Mouse (Mus musculus) liver, embryonic 12.5 days (tissue): ENCODE measurements around the gene Wdfy3. TPM values are rescaled to one million over a fixed set of nuclear protein-coding genes. Genes with fewer than 3 reads are reported as not detected.
"Not testable (repeated sequence)": the region's sequence is repeated elsewhere in the genome, so short reads cannot be mapped to it uniquely, and the experiment has no call there.

Source experiments
- ATAC-seq: fragments of 200-750 bp; cut with Nextera tagmentation; 2 replicates; pipeline ENCODE4 v1.8.0; 2017; ENCODE audit warnings: moderate number of reproducible peaks, mild to moderate bottlenecking, moderate library complexity
- H3K27ac ChIP-seq: fragments of 300-500 bp; sonication (generic); 2 replicates; pipeline ENCODE4 v1.5.1; 2016; ENCODE audit warnings: mild to moderate bottlenecking
- H3K27me3 ChIP-seq: fragments of 300-500 bp; sonication (generic); replicated peaks from 2 replicates; pipeline ENCODE4 v1.6.1; 2016; ENCODE audit warnings: mild to moderate bottlenecking, moderate library complexity
- H3K36me3 ChIP-seq: fragments of 300-500 bp; sonication (generic); 2 replicates; pipeline ENCODE4 v1.6.1; 2016; ENCODE audit warnings: mild to moderate bottlenecking, moderate library complexity
- H3K4me1 ChIP-seq: fragments of 300-500 bp; sonication (generic); 2 replicates; pipeline ENCODE4 v1.6.1; 2016
- H3K4me2 ChIP-seq: fragments of 300-500 bp; sonication (generic); 2 replicates; pipeline ENCODE4 v1.6.1; 2016; ENCODE audit warnings: mild to moderate bottlenecking, moderate library complexity
- H3K4me3 ChIP-seq: fragments of 300-500 bp; sonication (generic); 2 replicates; pipeline ENCODE4 v1.5.1; 2016; ENCODE audit warnings: mild to moderate bottlenecking, moderate library complexity
- H3K9ac ChIP-seq: fragments of 300-500 bp; sonication (generic); 2 replicates; pipeline ENCODE4 v1.6.1; 2016; ENCODE audit warnings: mild to moderate bottlenecking, moderate library complexity
- H3K9me3 ChIP-seq: fragments of 300-500 bp; sonication (generic); replicated peaks from 2 replicates; pipeline ENCODE4 v1.6.1; 2016; ENCODE audit warnings: mild to moderate bottlenecking, moderate library complexity
- WGBS: fragments of 180-500 bp; shearing (Covaris S2); methylation state at CpG from one replicate; pipeline ENCODE4 v1.1.7; 2016; ENCODE audit not compliant: insufficient replicate concordance; 5-methylcytosine and 5-hydroxymethylcytosine counted together
- polyA plus RNA-seq: library from polyadenylated mRNA; unstranded; fragments of >200 nt; fragmentation: Nextera tagmentation; extraction: Ambion mirVana; gene quantifications from 2 replicates; pipeline ENCODE4 v1.2.1, GENCODE M21; 2016

The Wdfy3 gene
- polyA plus RNA-seq, 1 experiment from 2014 or later: 7.4 TPM

- H3K9ac ChIP-seq: no peak overlapping the region
- 71% methylated on average over 3 of the region's 3 CpGs for WGBS
- no peaks in the 10 kb centered on the region for H3K9me3 ChIP-seq
- no peak overlapping the region for H3K4me3 ChIP-seq
- H3K4me1 ChIP-seq: peaks cover 11% of the 10 kb centered on the region; the same call in 1 of the 2 replicates
- no peak for ATAC-seq
- no peak overlapping the region for H3K27ac ChIP-seq
- H3K36me3 ChIP-seq: peaks cover 11% of the 10 kb centered on the region; the same call in 1 of the 2 replicates
- H3K4me2 ChIP-seq: no peak overlapping the region
- no peaks in the 10 kb centered on the region for H3K27me3 ChIP-seq
Observed at GRCm38 (mm10) chr5:101995451-101995995, 74.2 kb downstream of the Wdfy3 start.

GRCm38 (mm10) chr5:101993996-101994395, 75.7 kb downstream of the Wdfy3 start:
- Histone ChIP-seq H3K4me1 (peaks cover 14% of the 10 kb centered on the region; the same call in 1 of the 2 replicates), H3K9me3 (no peaks in the 10 kb centered on the region), H3K4me3 (no peak overlapping the region), H3K27ac (no peak overlapping the region), H3K9ac (no peak overlapping the region), H3K36me3 (peaks cover 7% of the 10 kb centered on the region; the same call in 1 of the 2 replicates), H3K4me2 (no peak overlapping the region), H3K27me3 (no peaks in the 10 kb centered on the region)
- ATAC-seq: 0 out of 2 replicates have a peak, but pooled peaks have one; percentile 35
- 45% methylated on average over 5 of the region's 5 CpGs for WGBS

GRCm38 (mm10) chr5:101992969-101993670, 76.6 kb downstream of the Wdfy3 start:
- 88% methylated on average over 7 of the region's 7 CpGs for WGBS
- no peaks in the 10 kb centered on the region for H3K27me3 ChIP-seq

GRCm38 (mm10) chr5:101990298-101990845, 79.3 kb downstream of the Wdfy3 start:
- Histone ChIP-seq H3K27me3 (no peaks in the 10 kb centered on the region), H3K4me3 (no peak overlapping the region), H3K36me3 (no peaks in the 10 kb centered on the region), H3K9ac (no peak overlapping the region), H3K27ac (no peak overlapping the region), H3K9me3 (no peaks in the 10 kb centered on the region), H3K4me2 (no peak overlapping the region), H3K4me1 (peaks cover 14% of the 10 kb centered on the region; the same call in 1 of the 2 replicates)
- 77% methylated on average over 7 of the region's 7 CpGs for WGBS
- ATAC-seq: no peak

More at GRCm38 (mm10) chr5:101992969-101993670, 76.6 kb downstream of the Wdfy3 start:
- H3K36me3 ChIP-seq: 0 out of 2 replicates have a peak, but pooled peaks cover 6% of the 10 kb centered on the region
- no peak overlapping the region for H3K9ac ChIP-seq
- no peak overlapping the region for H3K27ac ChIP-seq
- ATAC-seq: no peak
- H3K4me3 ChIP-seq: no peak overlapping the region
- H3K4me1 ChIP-seq: peaks cover 14% of the 10 kb centered on the region; the same call in 1 of the 2 replicates
- H3K4me2 ChIP-seq: no peak overlapping the region
- no peaks in the 10 kb centered on the region for H3K9me3 ChIP-seq

- no peaks in the 10 kb centered on the region for H3K27me3 ChIP-seq
- no peak for ATAC-seq
- H3K27ac ChIP-seq: no peak overlapping the region
- H3K4me2 ChIP-seq: no peak overlapping the region
- H3K36me3 ChIP-seq: no peaks in the 10 kb centered on the region
- H3K4me1 ChIP-seq: peaks cover 11% of the 10 kb centered on the region; the same call in 1 of the 2 replicates
- no peaks in the 10 kb centered on the region for H3K9me3 ChIP-seq
- no peak overlapping the region for H3K4me3 ChIP-seq
- 78% methylated on average over 10 of the region's 10 CpGs for WGBS
- H3K9ac ChIP-seq: no peak overlapping the region
Observed at GRCm38 (mm10) chr5:101988476-101988875, 81.2 kb downstream of the Wdfy3 start.

GRCm38 (mm10) chr5:101986694-101987093, 83.0 kb downstream of the Wdfy3 start:
- peaks cover 11% of the 10 kb centered on the region; the same call in 1 of the 2 replicates for H3K4me1 ChIP-seq
- no peaks in the 10 kb centered on the region for H3K9me3 ChIP-seq
- 0 out of 2 replicates have a peak, but pooled peaks cover under 1% of the 10 kb centered on the region for H3K36me3 ChIP-seq
- no peak overlapping the region for H3K27ac ChIP-seq
- H3K4me2 ChIP-seq: no peak overlapping the region
- H3K9ac ChIP-seq: no peak overlapping the region
- no peaks in the 10 kb centered on the region for H3K27me3 ChIP-seq
- no peak overlapping the region for H3K4me3 ChIP-seq
- ATAC-seq: no peak
- WGBS: 70% methylated on average over 3 of the region's 3 CpGs

- Histone ChIP-seq H3K27me3 (no peaks in the 10 kb centered on the region), H3K4me1 (peaks cover 34% of the 10 kb centered on the region), H3K36me3 (peaks cover 26% of the 10 kb centered on the region), H3K27ac (no peak overlapping the region), H3K4me3 (no peak overlapping the region), H3K9ac (no peak overlapping the region), H3K4me2 (no peak overlapping the region), H3K9me3 (no peaks in the 10 kb centered on the region)
- 89% methylated on average over 5 of the region's 5 CpGs for WGBS
- ATAC-seq: no peak
Observed at GRCm38 (mm10) chr5:101982239-101982638, 87.5 kb downstream of the Wdfy3 start.

DNA sequence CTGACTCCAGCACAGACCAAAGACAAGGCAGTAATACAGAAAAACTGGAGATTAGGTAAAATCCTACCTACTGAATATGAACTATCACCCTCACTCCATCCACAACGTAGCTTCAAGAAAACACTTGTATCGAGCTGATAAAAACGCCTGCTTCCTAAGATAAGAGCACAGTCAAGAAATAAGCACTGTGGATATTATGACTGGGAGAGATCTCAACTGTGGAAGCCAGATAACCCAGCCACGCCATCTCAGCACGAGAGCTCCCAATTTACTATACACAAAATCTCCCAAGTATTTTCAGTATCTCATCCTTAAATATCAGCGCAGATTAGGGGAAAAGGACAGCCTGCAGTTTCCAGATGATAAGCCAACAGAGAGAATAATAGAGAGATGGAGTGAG, 90.1 kb downstream of the Wdfy3 start:
- Histone ChIP-seq H3K4me3 (peak overlapping the region; percentile 23), H3K9ac (peak overlapping the region; percentile 48; the same call in 1 of the 2 replicates), H3K4me1 (peaks cover 34% of the 10 kb centered on the region), H3K9me3 (no peaks in the 10 kb centered on the region), H3K4me2 (peak overlapping the region; percentile 64), H3K27me3 (no peaks in the 10 kb centered on the region), H3K27ac (peak overlapping the region; percentile 51; the same call in 1 of the 2 replicates), H3K36me3 (peaks cover 26% of the 10 kb centered on the region)
- peak; percentile 96 for ATAC-seq
- WGBS: 26% methylated on average over 6 of the region's 6 CpGs

DNA sequence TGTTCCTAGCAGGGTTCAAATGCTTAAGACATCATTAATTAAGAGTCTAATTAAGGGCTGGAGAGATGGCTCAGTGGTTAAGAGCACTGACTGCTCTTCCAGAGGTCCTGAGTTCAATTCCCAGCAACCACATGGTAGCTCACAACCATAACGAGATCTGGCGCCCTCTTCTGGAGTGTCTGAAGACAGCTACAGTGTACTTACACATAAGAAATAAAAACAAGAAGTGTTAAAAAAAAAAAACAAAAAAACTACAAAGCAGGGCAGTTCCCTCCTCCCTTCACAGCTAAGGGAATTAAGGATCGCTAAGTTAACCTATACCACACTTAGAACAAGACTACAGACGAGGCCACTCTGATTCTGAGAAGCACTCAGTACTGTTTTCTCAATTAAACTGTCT, 97.1 kb downstream of the Wdfy3 start:
- not testable (repeated sequence) for H3K9ac ChIP-seq, H3K9me3 ChIP-seq, H3K4me3 ChIP-seq, H3K4me2 ChIP-seq, H3K27me3 ChIP-seq, ATAC-seq, H3K36me3 ChIP-seq, H3K27ac ChIP-seq
- WGBS: 56% methylated on average over 4 of the region's 4 CpGs
- peaks cover 20% of the 10 kb centered on the region for H3K4me1 ChIP-seq

DNA sequence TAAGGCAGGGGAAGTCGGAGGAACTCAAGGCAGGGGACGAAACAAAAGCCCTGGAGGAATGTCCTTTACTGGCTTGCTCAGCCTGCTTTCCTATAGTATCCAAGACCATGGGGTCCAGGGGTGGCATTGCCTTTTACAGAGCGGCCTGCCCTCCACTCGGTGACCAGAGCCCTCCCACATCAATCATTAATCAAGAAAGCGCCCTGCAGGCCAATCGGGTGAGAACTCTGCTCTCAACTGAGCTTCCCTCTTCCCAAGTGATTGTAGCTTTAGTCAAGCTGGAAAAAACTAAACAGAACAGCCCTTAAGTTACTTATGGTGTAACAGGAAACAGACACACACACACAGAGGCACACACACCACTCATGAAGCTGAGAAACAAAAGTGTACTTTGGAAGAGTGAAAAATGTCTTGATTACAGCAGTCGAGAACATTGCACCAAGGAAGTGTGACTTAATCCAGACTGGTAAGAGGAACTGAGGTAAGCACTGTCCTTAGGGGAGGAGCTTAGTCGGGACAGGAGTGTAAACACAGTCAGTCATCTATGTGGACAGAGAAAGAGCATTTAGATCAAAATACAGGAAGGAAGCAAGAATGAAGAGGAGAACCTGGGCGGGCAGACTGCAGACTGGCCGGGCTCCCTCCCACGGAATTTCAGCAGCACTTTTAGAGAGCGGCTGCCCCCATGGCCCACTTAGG, 101.4 kb downstream of the Wdfy3 start:
- Histone ChIP-seq H3K27ac (peak overlapping the region; percentile 52), H3K9me3 (no peaks in the 10 kb centered on the region), H3K9ac (no peak overlapping the region), H3K36me3 (peaks cover 12% of the 10 kb centered on the region), H3K27me3 (no peaks in the 10 kb centered on the region), H3K4me2 (peak overlapping the region; percentile 19), H3K4me1 (peaks cover 23% of the 10 kb centered on the region), H3K4me3 (no peak overlapping the region)
- WGBS: 34% methylated on average over 12 of the region's 12 CpGs
- ATAC-seq: peak; percentile 67

- 54% methylated on average over 2 of the region's 2 CpGs for WGBS
- Histone ChIP-seq H3K4me2 (no peak overlapping the region), H3K36me3 (peaks cover 14% of the 10 kb centered on the region)
Observed at GRCm38 (mm10) chr5:101967832-101968152, 101.9 kb downstream of the Wdfy3 start.

More at GRCm38 (mm10) chr5:101967832-101968152, 101.9 kb downstream of the Wdfy3 start:
- H3K9me3 ChIP-seq: no peaks in the 10 kb centered on the region
- no peaks in the 10 kb centered on the region for H3K27me3 ChIP-seq
- peak overlapping the region; percentile 52; the same call in 1 of the 2 replicates for H3K27ac ChIP-seq
- ATAC-seq: 0 out of 2 replicates have a peak, but pooled peaks have one; percentile 27
- H3K9ac ChIP-seq: no peak overlapping the region
- peaks cover 23% of the 10 kb centered on the region for H3K4me1 ChIP-seq
- H3K4me3 ChIP-seq: no peak overlapping the region
